ENCODE assay signal across 8 mouse cellular contexts in the genomic region with DNA sequence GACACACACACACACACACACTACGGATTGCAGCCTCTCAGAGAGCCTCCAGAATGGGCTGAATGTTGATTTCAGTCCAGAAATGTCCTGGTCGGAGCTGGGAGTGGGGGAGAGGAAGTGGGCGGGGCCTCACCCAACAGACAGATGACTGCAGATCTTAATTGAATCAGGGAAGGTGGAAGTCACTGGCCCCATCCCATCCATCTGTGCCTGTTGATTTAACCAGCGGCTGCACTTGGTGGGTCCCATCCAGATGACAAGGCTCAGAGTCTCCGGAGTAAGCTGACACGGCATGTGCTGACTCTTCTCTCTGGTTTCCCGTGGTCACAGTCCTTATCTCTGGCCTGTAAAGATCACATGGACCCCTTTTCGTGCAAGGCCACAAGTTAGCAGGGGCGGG. TPM values are rescaled to one million over a fixed set of nuclear protein-coding genes. Genes with fewer than 3 reads are reported as not detected.
DNase-seq lines count a peak whose midpoint lies in the region; ATAC-seq and TF ChIP-seq lines count a peak whose summit lies in the region.

No protein-coding gene starts in this region.

- TF ChIP-seq CTCF in liver, embryonic 14.5 days (IDR thresholded peaks at IDR 0.05; ENCODE audit: low read depth) = no peak

- H3K4me3 ChIP-seq in hindbrain, embryonic 13.5 days = no peak overlapping the region
- H3K4me3 ChIP-seq in liver, embryonic 14.5 days (ENCODE audit: insufficient read depth in 1 of 2, low read depth in 2 of 2, low read length in 2 of 2) = peak overlapping the region; percentile 73 to 81

- DNase-seq in gastrocnemius, postnatal 14 days = peak; percentile 46
- no peak for DNase-seq in gastrocnemius, adult 18-20 months (ENCODE audit: low spot score)
- peak in 2 of 3 experiments; percentile 59 to 60 for DNase-seq in liver, embryonic 14.5 days (ENCODE audit: low read depth in 3 of 3, low spot score in 3 of 3)
- DNase-seq in retina, embryonic 14.5 days (ENCODE audit: low spot score) = peak; percentile 61
- DNase-seq in urinary bladder, postnatal 10 days (ENCODE audit: low spot score) = no peak
- no peak for DNase-seq in cerebellum, adult 18-20 months

- H3K36me3 ChIP-seq in hindbrain, embryonic 13.5 days = no peaks in the 10 kb centered on the region
- H3K36me3 ChIP-seq in liver, embryonic 14.5 days (replicated peaks; ENCODE audit: control insufficient read depth, insufficient read depth, low read depth) = no peaks in the 10 kb centered on the region; the same call in 1 of the 2 replicates

- peaks cover 19% of the 10 kb centered on the region for H3K4me1 ChIP-seq in hindbrain, embryonic 13.5 days (replicated peaks)
- peaks cover 64 to 66% of the 10 kb centered on the region in 2 experiments for H3K4me1 ChIP-seq in liver, embryonic 14.5 days (replicated peaks; ENCODE audit: control insufficient read depth in 2 of 2, insufficient read depth in 2 of 2, low read length in 1 of 2)

- H3K27me3 ChIP-seq in hindbrain, embryonic 13.5 days = no peaks in the 10 kb centered on the region
- H3K27me3 ChIP-seq in liver, embryonic 14.5 days (ENCODE audit: control insufficient read depth, insufficient read depth, low read length) = no peaks in the 10 kb centered on the region

- H3K27ac ChIP-seq in hindbrain, embryonic 13.5 days = no peak overlapping the region
- peak overlapping the region; percentile 99 for H3K27ac ChIP-seq in liver, embryonic 14.5 days

- H3K9ac ChIP-seq in hindbrain, embryonic 13.5 days = no peak overlapping the region
- H3K9ac ChIP-seq in liver, embryonic 14.5 days (replicated peaks) = peak overlapping the region; percentile 81

- TF ChIP-seq EP300 in liver, embryonic 14.5 days (IDR thresholded peaks at IDR 0.05; ENCODE audit: low read depth) = peak; percentile 19; the same call in 1 of the 2 replicates

- ATAC-seq in common myeloid progenitor, adult 5-6 weeks (replicated peaks; ENCODE audit: low read depth, poor library complexity, severe bottlenecking) = peak; percentile 59
- ATAC-seq in hindbrain, embryonic 13.5 days (ENCODE audit: low FRiP score) = no peak
- peak; percentile 6 for ATAC-seq in liver, embryonic 14.5 days (ENCODE audit: insufficient read depth)

- peak overlapping the region; percentile 15; the same call in 1 of the 2 replicates for H3K4me2 ChIP-seq in hindbrain, embryonic 13.5 days
- H3K4me2 ChIP-seq in liver, embryonic 14.5 days (ENCODE audit: low read depth) = peak overlapping the region; percentile 98

- WGBS in hindbrain, embryonic 13.5 days = 36% methylated on average over 9 of the region's 9 CpGs
- under 1% methylated on average over 9 of the region's 9 CpGs for WGBS in liver, embryonic 14.5 days (ENCODE audit: insufficient replicate concordance)

- intact Hi-C loops in gastrocnemius, postnatal 14 days (cut with DNase I; ENCODE audit: low total_unique reads) = no loop called here

- no peaks in the 10 kb centered on the region for H3K9me3 ChIP-seq in hindbrain, embryonic 13.5 days
- H3K9me3 ChIP-seq in liver, embryonic 14.5 days (ENCODE audit: control insufficient read depth, low read length) = no peaks in the 10 kb centered on the region

RNA-seq across cellular contexts. Expression of a gene that starts 15.9 kb away (rescaled TPM):
- 1 to 10 TPM; 5.6 to 6.4 TPM for total RNA-seq in gastrocnemius, postnatal 14 days (2021)
- total RNA-seq in gastrocnemius, adult 18-20 months (2021) = 1 to 10 TPM; 5.0 to 5.4 TPM
- 88.0 and 100 TPM in 2 replicates for total RNA-seq in common myeloid progenitor, adult 5-6 weeks (2017)
- polyA plus RNA-seq in hindbrain, embryonic 13.5 days (2015; fragmentation: Nextera tagmentation; extraction: Ambion mirVana) = 47.0 and 50.0 TPM in 2 replicates
- polyA plus RNA-seq in liver, embryonic 14.5 days (2012; rRNA removed) = 14.7 and 17.1 TPM in 2 replicates
- polyA plus RNA-seq in liver, embryonic 14.5 days (2014; fragmentation: Nextera tagmentation; extraction: Ambion mirVana) = 43.3 and 50.2 TPM in 2 replicates

RNA-seq across cellular contexts. Expression of a gene that starts 20.0 kb away (rescaled TPM):
- total RNA-seq in gastrocnemius, postnatal 14 days (2021) = 10 to 100 TPM; 40.5 to 44.4 TPM
- 10 to 100 TPM; 89.2 to 94.8 TPM for total RNA-seq in gastrocnemius, adult 18-20 months (2021)
- 93.5 and 95.5 TPM in 2 replicates for total RNA-seq in common myeloid progenitor, adult 5-6 weeks (2017)
- polyA plus RNA-seq in hindbrain, embryonic 13.5 days (2015; fragmentation: Nextera tagmentation; extraction: Ambion mirVana) = 83.2 and 90.5 TPM in 2 replicates
- polyA plus RNA-seq in liver, embryonic 14.5 days (2012; rRNA removed) = 16.2 and 22.7 TPM in 2 replicates
- polyA plus RNA-seq in liver, embryonic 14.5 days (2014; fragmentation: Nextera tagmentation; extraction: Ambion mirVana) = 19.7 and 19.8 TPM in 2 replicates

Comparison
In these comparisons a context has a peak if more than half of its experiments do, and no peak if none do; other contexts are left out.
1. DNase-seq: peak in gastrocnemius, postnatal 14 days (single experiment), liver, embryonic 14.5 days (2 of 3) and retina, embryonic 14.5 days (single experiment); none in gastrocnemius, adult 18-20 months (single experiment), urinary bladder, postnatal 10 days (single experiment) and cerebellum, adult 18-20 months (0 of 2).
2. RNA of a gene that starts 15.9 kb away (total RNA-seq): 88.0 to 100 TPM in common myeloid progenitor, adult 5-6 weeks; 5.6 to 6.4 TPM in gastrocnemius, postnatal 14 days and 5.0 to 5.4 TPM in gastrocnemius, adult 18-20 months; every median in the first group is over 10 times any median in the second.